10 mouse cellular contexts compared by ENCODE assay signal in the genomic region with DNA sequence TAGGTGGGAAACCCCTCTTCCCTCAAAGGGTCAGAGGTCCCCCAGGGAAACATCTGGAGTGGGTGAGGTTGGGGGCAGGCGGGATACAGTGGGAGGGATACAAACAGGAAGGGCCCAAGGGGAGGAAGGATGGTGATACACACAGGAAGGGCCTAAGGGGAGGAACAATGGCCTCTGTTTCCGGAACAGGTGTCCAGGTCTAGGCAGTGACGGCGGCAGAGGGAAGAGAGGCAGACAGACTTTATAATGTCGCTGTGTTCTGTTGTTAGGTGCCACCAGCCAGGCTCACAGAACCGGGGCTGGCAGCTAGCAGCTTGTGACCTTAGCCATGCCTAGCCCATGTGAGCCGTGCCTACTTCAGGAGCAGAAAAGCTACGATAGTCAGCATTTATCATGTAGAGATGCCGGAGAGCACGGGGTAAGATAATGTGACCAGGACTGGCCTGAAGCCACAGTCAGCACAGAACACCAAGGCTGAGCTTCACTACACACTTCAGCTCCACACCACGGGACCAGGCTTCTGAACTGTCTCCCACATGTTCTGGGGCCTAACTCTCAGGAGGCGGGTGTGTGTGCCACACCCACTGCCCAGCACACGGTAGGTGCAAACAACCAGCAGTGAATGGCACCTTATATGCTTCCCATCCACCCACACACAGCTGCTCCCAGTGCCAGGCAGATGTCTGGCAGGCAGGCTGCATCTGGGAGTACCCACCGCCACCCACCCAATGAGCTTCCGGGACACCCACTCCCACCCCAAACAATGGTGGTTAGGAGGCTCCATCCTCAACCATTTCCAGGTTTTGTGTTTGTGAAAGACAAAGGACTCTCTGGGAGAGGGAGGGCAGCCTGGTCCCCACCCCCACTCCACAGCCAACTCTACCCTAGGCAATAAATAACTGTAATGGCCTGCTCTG. TPM values are rescaled to one million over a fixed set of nuclear protein-coding genes. Genes with fewer than 3 reads are reported as not detected.
DNase-seq lines count a peak whose midpoint lies in the region; ATAC-seq and TF ChIP-seq lines count a peak whose summit lies in the region.
"Had no signal": no experiment of that assay in that cellular context is flagged by ENCODE, and none has a peak within 500 bp of the region (broad histone marks: within the 10 kb centered on the region; RNA-seq: fewer than 3 reads in every experiment).

No protein-coding gene starts in this region.

- DNase-seq in hindbrain, postnatal 0 days (ENCODE audit: low spot score): no peak
- DNase-seq in limb, embryonic 10.5 days (ENCODE audit: low spot score): no peak
- DNase-seq in retina, embryonic 14.5 days (ENCODE audit: low spot score): no peak
- no peak for DNase-seq in cerebellum, adult 11-12 months

- TF ChIP-seq CTCF in hindbrain, postnatal 0 days (IDR thresholded peaks at IDR 0.05; ENCODE audit: low read depth): no peak
- no peak for TF ChIP-seq CTCF in bone marrow, adult 2 months (IDR thresholded peaks at IDR 0.05; ENCODE audit: control insufficient read depth, insufficient read depth, low read length)

- TF ChIP-seq POLR2A in bone marrow, adult 2 months (IDR thresholded peaks at IDR 0.05; ENCODE audit: borderline replicate concordance, control insufficient read depth, low read depth, low read length): no peak

- ATAC-seq in hindbrain, embryonic 12.5 days (ENCODE audit: low FRiP score): no peak
- no peak for ATAC-seq in hindbrain, postnatal 0 days
- ATAC-seq in heart, embryonic 16.5 days (replicated peaks; ENCODE audit: extremely low read depth, insufficient read depth, low FRiP score): peak; percentile 24
- ATAC-seq in neural tube, embryonic 14.5 days (ENCODE audit: low read depth): no peak
- ATAC-seq: Patski had no signal

- H3K27ac ChIP-seq in hindbrain, embryonic 12.5 days: peak overlapping the region; percentile 49; the same call in 1 of the 2 replicates
- H3K27ac ChIP-seq in hindbrain, postnatal 0 days: no peak overlapping the region
- peak overlapping the region; percentile 57 for H3K27ac ChIP-seq in bone marrow, adult 2 months (ENCODE audit: control insufficient read depth, insufficient read depth, low read depth, low read length, poor library complexity)
- H3K27ac ChIP-seq in heart, embryonic 16.5 days (ENCODE audit: low read length): peak overlapping the region; percentile 84
- peak overlapping the region; percentile 87 for H3K27ac ChIP-seq in limb, embryonic 10.5 days
- peak overlapping the region; percentile 46; the same call in 1 of the 2 replicates for H3K27ac ChIP-seq in neural tube, embryonic 14.5 days (ENCODE audit: low read depth, low read length)

- H3K36me3 ChIP-seq in hindbrain, embryonic 12.5 days: no peaks in the 10 kb centered on the region
- H3K36me3 ChIP-seq in hindbrain, postnatal 0 days (ENCODE audit: insufficient read depth, low read length): peaks cover 5% of the 10 kb centered on the region; the same call in 1 of the 2 replicates
- H3K36me3 ChIP-seq in heart, embryonic 16.5 days (ENCODE audit: control insufficient read depth, insufficient read depth): peaks cover 15% of the 10 kb centered on the region
- H3K36me3 ChIP-seq in limb, embryonic 10.5 days: peaks cover 42% of the 10 kb centered on the region
- no peaks in the 10 kb centered on the region for H3K36me3 ChIP-seq in neural tube, embryonic 14.5 days (ENCODE audit: control insufficient read depth, insufficient read depth, low read length)

- H3K27me3 ChIP-seq in hindbrain, embryonic 12.5 days: peaks cover 30% of the 10 kb centered on the region
- no peaks in the 10 kb centered on the region for H3K27me3 ChIP-seq in hindbrain, postnatal 0 days (ENCODE audit: insufficient read depth, low read length)
- no peaks in the 10 kb centered on the region for H3K27me3 ChIP-seq in heart, embryonic 16.5 days (ENCODE audit: control insufficient read depth, insufficient read depth, low read length)
- no peaks in the 10 kb centered on the region for H3K27me3 ChIP-seq in limb, embryonic 10.5 days (ENCODE audit: low read depth, poor library complexity, severe bottlenecking)
- peaks cover 5% of the 10 kb centered on the region; the same call in 1 of the 2 replicates for H3K27me3 ChIP-seq in neural tube, embryonic 14.5 days (ENCODE audit: control insufficient read depth, insufficient read depth, low read length)
- H3K27me3 ChIP-seq: Patski had no signal

- no peaks in the 10 kb centered on the region for H3K9me3 ChIP-seq in hindbrain, embryonic 12.5 days (replicated peaks)
- no peaks in the 10 kb centered on the region for H3K9me3 ChIP-seq in hindbrain, postnatal 0 days (ENCODE audit: low read length)
- H3K9me3 ChIP-seq in heart, embryonic 16.5 days (replicated peaks; ENCODE audit: control insufficient read depth, low read length): no peaks in the 10 kb centered on the region
- H3K9me3 ChIP-seq in limb, embryonic 10.5 days (replicated peaks): no peaks in the 10 kb centered on the region
- no peaks in the 10 kb centered on the region for H3K9me3 ChIP-seq in neural tube, embryonic 14.5 days (ENCODE audit: control insufficient read depth, low read length)

- 77% methylated on average over 15 of the region's 15 CpGs for WGBS in hindbrain, embryonic 12.5 days
- WGBS in hindbrain, postnatal 0 days: 80% methylated on average over 15 of the region's 15 CpGs
- 42% methylated on average over 15 of the region's 15 CpGs for WGBS in bone marrow, adult 2 months
- 51% methylated on average over 15 of the region's 15 CpGs for WGBS in heart, embryonic 16.5 days
- 73% methylated on average over 15 of the region's 15 CpGs for WGBS in limb, embryonic 10.5 days
- 52% methylated on average over 15 of the region's 15 CpGs for WGBS in neural tube, embryonic 14.5 days

- no peak overlapping the region for H3K4me2 ChIP-seq in hindbrain, embryonic 12.5 days (replicated peaks)
- H3K4me2 ChIP-seq in hindbrain, postnatal 0 days (ENCODE audit: low read depth, low read length): no peak overlapping the region
- peak overlapping the region; percentile 87 for H3K4me2 ChIP-seq in heart, embryonic 16.5 days (ENCODE audit: low read depth, low read length)
- H3K4me2 ChIP-seq in neural tube, embryonic 14.5 days (ENCODE audit: low read depth, low read length): no peak overlapping the region

- peaks cover 35% of the 10 kb centered on the region for H3K4me1 ChIP-seq in hindbrain, embryonic 12.5 days
- H3K4me1 ChIP-seq in hindbrain, postnatal 0 days (ENCODE audit: insufficient read depth, low read length): peaks cover 4% of the 10 kb centered on the region; the same call in 1 of the 2 replicates
- H3K4me1 ChIP-seq in bone marrow, adult 2 months (ENCODE audit: control insufficient read depth, insufficient read depth, low read length): peaks cover 7% of the 10 kb centered on the region
- H3K4me1 ChIP-seq in heart, embryonic 16.5 days (ENCODE audit: control insufficient read depth, insufficient read depth, low read length): peaks cover 35% of the 10 kb centered on the region
- H3K4me1 ChIP-seq in limb, embryonic 10.5 days: peaks cover 82% of the 10 kb centered on the region
- peaks cover 15% of the 10 kb centered on the region for H3K4me1 ChIP-seq in neural tube, embryonic 14.5 days (ENCODE audit: control insufficient read depth, insufficient read depth, low read length)

- no peak overlapping the region for H3K4me3 ChIP-seq in hindbrain, embryonic 12.5 days
- no peak overlapping the region for H3K4me3 ChIP-seq in hindbrain, postnatal 0 days (ENCODE audit: low read length)
- H3K4me3 ChIP-seq in bone marrow, adult 2 months (replicated peaks; ENCODE audit: control insufficient read depth, low read depth, low read length): no peak overlapping the region
- peak overlapping the region; percentile 28 for H3K4me3 ChIP-seq in heart, embryonic 16.5 days (ENCODE audit: low read length)
- H3K4me3 ChIP-seq in limb, embryonic 10.5 days: peak overlapping the region; percentile 9; the same call in 1 of the 2 replicates
- H3K4me3 ChIP-seq in neural tube, embryonic 14.5 days (ENCODE audit: low read depth, low read length): no peak overlapping the region

- H3K9ac ChIP-seq in hindbrain, embryonic 12.5 days: no peak overlapping the region
- H3K9ac ChIP-seq in hindbrain, postnatal 0 days (replicated peaks; ENCODE audit: low read length): no peak overlapping the region
- peak overlapping the region; percentile 36 for H3K9ac ChIP-seq in heart, embryonic 16.5 days (ENCODE audit: low read length)
- H3K9ac ChIP-seq in neural tube, embryonic 14.5 days (replicated peaks; ENCODE audit: low read depth, low read length): no peak overlapping the region

RNA-seq across cellular contexts. Expression of a gene that starts 3.6 kb away (rescaled TPM):
- polyA plus RNA-seq in hindbrain, embryonic 12.5 days (2016; fragmentation: Nextera tagmentation; extraction: Ambion mirVana): 12.4 and 14.9 TPM in 2 replicates
- 48.0 and 55.6 TPM in 2 replicates for total RNA-seq in hindbrain, postnatal 0 days (2014; rRNA removed)
- polyA plus RNA-seq in hindbrain, postnatal 0 days (2015; fragmentation: Nextera tagmentation; extraction: Ambion mirVana): 29.0 and 30.3 TPM in 2 replicates
- 2.7 and 5.7 TPM in 2 replicates for polyA plus RNA-seq in bone marrow, adult 2 months (2011; ENCODE audit: insufficient read depth, insufficient read length, low replicate concordance, missing spikeins)
- polyA plus RNA-seq in heart, embryonic 16.5 days (2015; fragmentation: Nextera tagmentation; extraction: Ambion mirVana): 21.6 and 25.8 TPM in 2 replicates
- 27.9 and 34.3 TPM in 2 replicates for polyA plus RNA-seq in limb, embryonic 10.5 days (2016; fragmentation: Nextera tagmentation; extraction: Ambion mirVana)
- polyA plus RNA-seq in neural tube, embryonic 14.5 days (2014; fragmentation: Nextera tagmentation; extraction: Ambion mirVana): 16.2 and 17.7 TPM in 2 replicates

RNA-seq across cellular contexts. Expression of a gene that starts 3.7 kb away (rescaled TPM):
- 0.87 and 0.98 TPM in 2 replicates for polyA plus RNA-seq in hindbrain, embryonic 12.5 days (2016; fragmentation: Nextera tagmentation; extraction: Ambion mirVana)
- 0.75 and 2.3 TPM in 2 replicates for total RNA-seq in hindbrain, postnatal 0 days (2014; rRNA removed)
- 1.1 and 1.4 TPM in 2 replicates for polyA plus RNA-seq in hindbrain, postnatal 0 days (2015; fragmentation: Nextera tagmentation; extraction: Ambion mirVana)
- polyA plus RNA-seq in bone marrow, adult 2 months (2011; ENCODE audit: insufficient read depth, insufficient read length, low replicate concordance, missing spikeins): 0.29 and 0.72 TPM in 2 replicates
- polyA plus RNA-seq in heart, embryonic 16.5 days (2015; fragmentation: Nextera tagmentation; extraction: Ambion mirVana): 1.3 and 1.9 TPM in 2 replicates
- polyA plus RNA-seq in limb, embryonic 10.5 days (2016; fragmentation: Nextera tagmentation; extraction: Ambion mirVana): 3.2 and 4.1 TPM in 2 replicates
- polyA plus RNA-seq in neural tube, embryonic 14.5 days (2014; fragmentation: Nextera tagmentation; extraction: Ambion mirVana): 1.7 and 1.8 TPM in 2 replicates
- total RNA-seq: hematopoietic stem cell, adult 5-6 weeks had no signal

RNA-seq across cellular contexts. Expression of a gene that starts 11.3 kb away (rescaled TPM):
- 50.9 and 53.9 TPM in 2 replicates for polyA plus RNA-seq in hindbrain, embryonic 12.5 days (2016; fragmentation: Nextera tagmentation; extraction: Ambion mirVana)
- 81.3 and 99.9 TPM in 2 replicates for total RNA-seq in hindbrain, postnatal 0 days (2014; rRNA removed)
- 60.9 and 63.8 TPM in 2 replicates for polyA plus RNA-seq in hindbrain, postnatal 0 days (2015; fragmentation: Nextera tagmentation; extraction: Ambion mirVana)
- polyA plus RNA-seq in bone marrow, adult 2 months (2011; ENCODE audit: insufficient read depth, insufficient read length, low replicate concordance, missing spikeins): 14.8 and 19.3 TPM in 2 replicates
- 37.1 and 38.2 TPM in 2 replicates for polyA plus RNA-seq in heart, embryonic 16.5 days (2015; fragmentation: Nextera tagmentation; extraction: Ambion mirVana)
- 37.1 and 42.1 TPM in 2 replicates for polyA plus RNA-seq in limb, embryonic 10.5 days (2016; fragmentation: Nextera tagmentation; extraction: Ambion mirVana)
- polyA plus RNA-seq in neural tube, embryonic 14.5 days (2014; fragmentation: Nextera tagmentation; extraction: Ambion mirVana): 81.8 and 93.5 TPM in 2 replicates

RNA-seq across cellular contexts. Expression of a gene that starts 27.5 kb away (rescaled TPM):
- polyA plus RNA-seq in hindbrain, embryonic 12.5 days (2016; fragmentation: Nextera tagmentation; extraction: Ambion mirVana): 101 and 103 TPM in 2 replicates
- 43.9 and 60.8 TPM in 2 replicates for total RNA-seq in hindbrain, postnatal 0 days (2014; rRNA removed)
- 105 and 109 TPM in 2 replicates for polyA plus RNA-seq in hindbrain, postnatal 0 days (2015; fragmentation: Nextera tagmentation; extraction: Ambion mirVana)
- 58.3 and 118 TPM in 2 replicates for polyA plus RNA-seq in bone marrow, adult 2 months (2011; ENCODE audit: insufficient read depth, insufficient read length, low replicate concordance, missing spikeins)
- polyA plus RNA-seq in heart, embryonic 16.5 days (2015; fragmentation: Nextera tagmentation; extraction: Ambion mirVana): 77.9 and 88.1 TPM in 2 replicates
- polyA plus RNA-seq in limb, embryonic 10.5 days (2016; fragmentation: Nextera tagmentation; extraction: Ambion mirVana): 230 and 312 TPM in 2 replicates
- 104 and 112 TPM in 2 replicates for polyA plus RNA-seq in neural tube, embryonic 14.5 days (2014; fragmentation: Nextera tagmentation; extraction: Ambion mirVana)

RNA-seq across cellular contexts. Expression of a gene that starts 40.4 kb away (rescaled TPM):
- polyA plus RNA-seq in hindbrain, embryonic 12.5 days (2016; fragmentation: Nextera tagmentation; extraction: Ambion mirVana): 723 and 728 TPM in 2 replicates
- total RNA-seq in hindbrain, postnatal 0 days (2014; rRNA removed): 212 and 258 TPM in 2 replicates
- 229 and 231 TPM in 2 replicates for polyA plus RNA-seq in hindbrain, postnatal 0 days (2015; fragmentation: Nextera tagmentation; extraction: Ambion mirVana)
- 188 and 198 TPM in 2 replicates for polyA plus RNA-seq in bone marrow, adult 2 months (2011; ENCODE audit: insufficient read depth, insufficient read length, low replicate concordance, missing spikeins)
- 251 and 280 TPM in 2 replicates for polyA plus RNA-seq in heart, embryonic 16.5 days (2015; fragmentation: Nextera tagmentation; extraction: Ambion mirVana)
- 723 and 764 TPM in 2 replicates for polyA plus RNA-seq in limb, embryonic 10.5 days (2016; fragmentation: Nextera tagmentation; extraction: Ambion mirVana)
- 329 and 397 TPM in 2 replicates for polyA plus RNA-seq in neural tube, embryonic 14.5 days (2014; fragmentation: Nextera tagmentation; extraction: Ambion mirVana)

Comparison
In these comparisons a context has a peak if more than half of its experiments do, and no peak if none do; other contexts are left out.
1. H3K4me3 ChIP-seq: peak in heart, embryonic 16.5 days (single experiment) and limb, embryonic 10.5 days (single experiment); none in hindbrain, embryonic 12.5 days (single experiment), hindbrain, postnatal 0 days (single experiment), bone marrow, adult 2 months (single experiment) and neural tube, embryonic 14.5 days (single experiment).